Mouse (Mus musculus) neural tube, embryonic 10.5 days (tissue): Measurements from ENCODE around the gene Olfr731.

Source experiments
- DNase-seq: peaks from one replicate; pipeline ENCODE4 v3.0.0-alpha.2; 2017; ENCODE audit warnings: low spot score; ENCODE audit errors: extremely low spot score

The Olfr731 gene

GRCm38 (mm10) chr14:50241766-50242165 is at the start of gene Olfr731:
Gene Olfr731, minus strand, starts transcription at chr14:50241866.
- DNase-seq: no peak

- no peak for DNase-seq
These were observed 42.4 kb upstream of the Olfr731 start, which contains the start of gene Olfr732 for GRCm38 (mm10) chr14:50284106-50284505. Gene Olfr732, minus strand, starts transcription at chr14:50284206.

GRCm38 (mm10) chr14:50188098-50188497 is 53.6 kb downstream of the Olfr731 start, which contains the start of gene Olfr730:
Gene Olfr730, minus strand, starts transcription at chr14:50188198.
- no peak for DNase-seq
